Mouse (Mus musculus): ENCODE measurements around the gene Traf3ip1.

DNA sequence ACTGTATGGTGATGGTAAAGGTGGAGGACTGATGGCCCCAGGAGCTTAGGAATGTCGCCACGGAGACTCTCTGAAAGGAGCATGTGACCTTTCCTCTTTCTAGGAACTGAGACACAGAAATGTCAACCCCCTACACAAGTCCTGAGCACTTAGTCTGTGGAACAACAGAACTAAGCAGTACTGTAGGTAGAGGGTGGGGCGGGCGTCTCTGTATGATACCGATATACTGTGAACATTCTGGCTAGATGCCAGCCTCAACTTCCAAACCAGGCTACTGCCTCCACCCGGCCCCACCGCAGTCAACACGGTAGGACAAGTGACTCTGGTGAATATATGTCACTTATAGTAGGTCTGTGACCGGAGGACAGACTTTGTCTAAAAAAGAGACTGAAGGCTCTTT lies 40.5 kb upstream of the Traf3ip1 start:
- TF ChIP-seq CTCF (IDR thresholded peaks at IDR 0.05; ENCODE audit: low read depth) (no peak), EP300 (IDR thresholded peaks at IDR 0.05; ENCODE audit: low read depth) (no peak)
